Comparison of ENCODE assay signal across 8 mouse cellular contexts in the genomic region with DNA sequence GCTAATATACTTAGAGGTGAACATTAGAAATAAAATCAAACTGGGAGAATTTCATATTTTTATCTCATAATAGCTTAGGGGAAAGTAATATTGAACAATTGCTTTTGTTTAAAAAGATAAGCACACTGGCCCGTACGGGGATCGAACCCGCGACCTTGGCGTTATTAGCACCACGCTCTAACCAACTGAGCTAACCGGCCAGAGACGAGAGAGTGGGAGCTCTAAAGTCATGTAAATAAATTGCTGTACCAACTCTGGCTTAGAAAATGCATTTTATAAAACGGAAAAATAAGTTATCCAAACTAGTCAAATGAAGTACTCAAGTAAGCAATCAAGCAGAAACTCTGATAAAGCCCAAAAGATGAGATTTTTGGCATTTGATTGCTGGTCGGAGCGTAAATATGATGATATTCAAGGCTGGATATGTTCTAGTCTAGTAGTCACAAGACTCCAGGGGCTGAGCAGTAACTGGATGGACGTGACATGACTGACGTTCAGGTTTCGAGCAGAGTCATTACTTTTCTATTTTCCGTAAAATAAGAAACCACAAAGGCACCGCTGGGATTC. TPM values are rescaled to one million over a fixed set of nuclear protein-coding genes. Genes with fewer than 3 reads are reported as not detected.
DNase-seq lines count a peak whose midpoint lies in the region; ATAC-seq and TF ChIP-seq lines count a peak whose summit lies in the region.

No protein-coding gene starts in this region.

- H3K4me3 ChIP-seq in forebrain, embryonic 10.5 days = peak overlapping the region; percentile 88
- H3K4me3 ChIP-seq in lung, embryonic 14.5 days (ENCODE audit: low read depth, low read length) = peak overlapping the region; percentile 75

- no peak for ATAC-seq in lung, embryonic 14.5 days (ENCODE audit: insufficient read depth)

- peak; percentile 78 to 83 for DNase-seq in CD8-positive naive resting alpha-beta T cell, adult 2 months (ENCODE audit: low read depth in 2 of 2, low spot score in 2 of 2)
- DNase-seq in adrenal gland, postnatal 36 days = peak; percentile 83 to 84
- peak; percentile 71 for DNase-seq in forebrain, embryonic 10.5 days (ENCODE audit: extremely low spot score, low spot score)
- DNase-seq in heart, postnatal 14 days = peak; percentile 78 to 79
- peak; percentile 84 for DNase-seq in layer of hippocampus, adult 11-12 months (ENCODE audit: low spot score)
- DNase-seq in lung, embryonic 14.5 days = peak; percentile 90
- DNase-seq in retina, postnatal 7 days (ENCODE audit: low read depth, low spot score) = peak; percentile 46
- DNase-seq in urinary bladder, postnatal 36 days (ENCODE audit: low spot score in 2 of 2) = peak; percentile 60 to 76

- H3K4me1 ChIP-seq in forebrain, embryonic 10.5 days = peaks cover 67% of the 10 kb centered on the region
- peaks cover 20% of the 10 kb centered on the region for H3K4me1 ChIP-seq in lung, embryonic 14.5 days (ENCODE audit: insufficient read depth)

- no peak overlapping the region; the same call in 1 of the 2 replicates for H3K9ac ChIP-seq in lung, embryonic 14.5 days

- WGBS in forebrain, embryonic 10.5 days = under 1% methylated on average over 17 of the region's 17 CpGs
- WGBS in lung, embryonic 14.5 days = under 1% methylated on average over 17 of the region's 17 CpGs

- no peak for TF ChIP-seq CTCF in lung, embryonic 14.5 days (IDR thresholded peaks at IDR 0.05; ENCODE audit: low read depth)

- 0 out of 2 replicates have a peak, but pooled peaks cover 9% of the 10 kb centered on the region for H3K27me3 ChIP-seq in forebrain, embryonic 10.5 days (ENCODE audit: poor library complexity, severe bottlenecking)
- no peaks in the 10 kb centered on the region for H3K27me3 ChIP-seq in lung, embryonic 14.5 days (ENCODE audit: insufficient read depth, low read length)

- no peaks in the 10 kb centered on the region for H3K36me3 ChIP-seq in forebrain, embryonic 10.5 days (replicated peaks)
- no peaks in the 10 kb centered on the region for H3K36me3 ChIP-seq in lung, embryonic 14.5 days (ENCODE audit: insufficient read depth)

- H3K27ac ChIP-seq in forebrain, embryonic 10.5 days = peak overlapping the region; percentile 67
- peak overlapping the region; percentile 59; the same call in 1 of the 2 replicates for H3K27ac ChIP-seq in lung, embryonic 14.5 days (ENCODE audit: low read depth)

- intact Hi-C loops in heart, postnatal 14 days (cut with DNase I) = loop anchor here (1.0 kb wide), 1 partner anchor 21 kb away; no protein-coding TSS in a partner anchor

- H3K9me3 ChIP-seq in forebrain, embryonic 10.5 days = no peaks in the 10 kb centered on the region
- H3K9me3 ChIP-seq in lung, embryonic 14.5 days (ENCODE audit: low read depth, low read length) = no peaks in the 10 kb centered on the region

- peak overlapping the region; percentile 97 for H3K4me2 ChIP-seq in lung, embryonic 14.5 days

RNA-seq across cellular contexts. Expression of a gene that starts 2.8 kb away (rescaled TPM):
- total RNA-seq in adrenal gland, postnatal 36 days (2021) = 10 to 100 TPM; 26.4 to 30.4 TPM
- 3.8 and 4.1 TPM in 2 replicates for polyA plus RNA-seq in forebrain, embryonic 10.5 days (2016; fragmentation: Nextera tagmentation; extraction: Ambion mirVana)
- total RNA-seq in heart, postnatal 14 days (2021) = 10 to 100 TPM; 15.9 to 16.2 TPM
- polyA plus RNA-seq in lung, embryonic 14.5 days (2014; fragmentation: Nextera tagmentation; extraction: Ambion mirVana) = 8.0 and 9.5 TPM in 2 replicates

RNA-seq across cellular contexts. Expression of a gene that starts 8.3 kb away (rescaled TPM):
- 10 to 100 TPM; 13.5 to 17.5 TPM for total RNA-seq in adrenal gland, postnatal 36 days (2021)
- polyA plus RNA-seq in forebrain, embryonic 10.5 days (2016; fragmentation: Nextera tagmentation; extraction: Ambion mirVana) = 60.8 and 61.0 TPM in 2 replicates
- 1 to 10 TPM; 5.2 to 5.4 TPM for total RNA-seq in heart, postnatal 14 days (2021)
- 51.0 and 54.4 TPM in 2 replicates for polyA plus RNA-seq in lung, embryonic 14.5 days (2014; fragmentation: Nextera tagmentation; extraction: Ambion mirVana)

RNA-seq across cellular contexts. Expression of a gene that starts 16.8 kb away (rescaled TPM):
- total RNA-seq in adrenal gland, postnatal 36 days (2021) = 1 to 10 TPM; 5.0 to 6.4 TPM
- 227 and 236 TPM in 2 replicates for polyA plus RNA-seq in forebrain, embryonic 10.5 days (2016; fragmentation: Nextera tagmentation; extraction: Ambion mirVana)
- 1 to 10 TPM; 3.6 to 8.1 TPM for total RNA-seq in heart, postnatal 14 days (2021)
- polyA plus RNA-seq in lung, embryonic 14.5 days (2014; fragmentation: Nextera tagmentation; extraction: Ambion mirVana) = 209 and 211 TPM in 2 replicates

RNA-seq across cellular contexts. Expression of a gene that starts 26.0 kb away (rescaled TPM):
- total RNA-seq in adrenal gland, postnatal 36 days (2021) = 100 to 1,000 TPM; 116 to 130 TPM
- polyA plus RNA-seq in forebrain, embryonic 10.5 days (2016; fragmentation: Nextera tagmentation; extraction: Ambion mirVana) = 51.3 and 57.6 TPM in 2 replicates
- 10 to 100 TPM; 68.8 to 72.6 TPM for total RNA-seq in heart, postnatal 14 days (2021)
- polyA plus RNA-seq in lung, embryonic 14.5 days (2014; fragmentation: Nextera tagmentation; extraction: Ambion mirVana) = 64.0 and 64.2 TPM in 2 replicates

RNA-seq across cellular contexts. Expression of a gene that starts 32.7 kb away (rescaled TPM):
- 100 to 1,000 TPM; 112 to 153 TPM for total RNA-seq in adrenal gland, postnatal 36 days (2021)
- 7.3 and 9.0 TPM in 2 replicates for polyA plus RNA-seq in forebrain, embryonic 10.5 days (2016; fragmentation: Nextera tagmentation; extraction: Ambion mirVana)
- 100 to 1,000 TPM; 100 to 103 TPM for total RNA-seq in heart, postnatal 14 days (2021)
- polyA plus RNA-seq in lung, embryonic 14.5 days (2014; fragmentation: Nextera tagmentation; extraction: Ambion mirVana) = 15.4 and 23.7 TPM in 2 replicates
